Mouse (Mus musculus) liver, postnatal 0 days (tissue): Measurements from ENCODE around the gene Sp110. TPM values are rescaled to one million over a fixed set of nuclear protein-coding genes. Genes with fewer than 3 reads are reported as not detected.
A peak's percentile ranks its signal among the peaks of the same experiment; 100 is the strongest.
"Not testable (repeated sequence)": the region's sequence is repeated elsewhere in the genome, so short reads cannot be mapped to it uniquely, and the experiment has no call there.

Source experiments
- ATAC-seq: fragments of 200-750 bp; cut with Nextera tagmentation; 2 replicates; pipeline ENCODE4 v1.8.0; 2017; ENCODE audit warnings: mild to moderate bottlenecking, moderate library complexity
- DNase-seq: peaks from one replicate; pipeline ENCODE4 v3.0.0-alpha.2; 2016
- H3K27ac ChIP-seq: fragments of 300-500 bp; sonication (generic); 2 replicates; pipeline ENCODE4 v1.5.1; 2014; ENCODE audit warnings: antibody characterized with exemption, moderate library complexity, mild to moderate bottlenecking, low read depth
- H3K27me3 ChIP-seq: fragments of 300-500 bp; sonication (generic); 2 replicates; pipeline ENCODE4 v1.6.1; 2014; ENCODE audit warnings: low read length, control low read depth, mixed read lengths; ENCODE audit not compliant: insufficient read depth
- H3K36me3 ChIP-seq: fragments of 300-500 bp; sonication (generic); replicated peaks from 2 replicates; pipeline ENCODE4 v1.6.1; 2014; ENCODE audit warnings: mild to moderate bottlenecking, control low read depth, low read length, moderate library complexity, mixed read lengths; ENCODE audit not compliant: insufficient read depth
- H3K4me1 ChIP-seq: fragments of 300-500 bp; sonication (generic); 2 replicates; pipeline ENCODE4 v1.6.1; 2014; ENCODE audit warnings: antibody characterized with exemption, mild to moderate bottlenecking, control low read depth; ENCODE audit not compliant: insufficient read depth
- H3K4me2 ChIP-seq: fragments of 300-500 bp; sonication (generic); 2 replicates; pipeline ENCODE4 v1.6.1; 2014; ENCODE audit warnings: low read depth, mild to moderate bottlenecking, low read length, moderate library complexity, mixed read lengths
- H3K4me3 ChIP-seq: fragments of 300-500 bp; sonication (generic); 2 replicates; pipeline ENCODE4 v1.5.1; 2014; ENCODE audit warnings: low read depth, low read length
- H3K9ac ChIP-seq: fragments of 300-500 bp; sonication (generic); replicated peaks from 2 replicates; pipeline ENCODE4 v1.6.1; 2014; ENCODE audit warnings: mild to moderate bottlenecking, moderate library complexity
- H3K9me3 ChIP-seq: fragments of 300-500 bp; sonication (generic); 2 replicates; pipeline ENCODE4 v1.6.1; 2016; ENCODE audit warnings: mild to moderate bottlenecking, control low read depth, low read length, mixed read lengths
- EP300 ChIP-seq: IDR thresholded peaks from 2 replicates; pipeline ENCODE4 v1.6.1; 2016; ENCODE audit warnings: antibody characterized with exemption, low read depth, mild to moderate bottlenecking
- WGBS: fragments of 180-500 bp; shearing (Covaris S2); extraction: QIAGEN DNeasy Blood & Tissue Kit; methylation state at CpG from one replicate; pipeline ENCODE4 v1.1.7; 2014; ENCODE audit not compliant: insufficient replicate concordance; 5-methylcytosine and 5-hydroxymethylcytosine counted together
- polyA plus RNA-seq: library from polyadenylated mRNA; unstranded; fragments of >200 nt; fragmentation: Nextera tagmentation; extraction: Ambion mirVana; gene quantifications from 2 replicates; pipeline ENCODE4 v1.2.1, GENCODE M21; 2015

Sp110 gene
- polyA plus RNA-seq, 1 experiment from 2014 or later, result 8.6 TPM

DNA sequence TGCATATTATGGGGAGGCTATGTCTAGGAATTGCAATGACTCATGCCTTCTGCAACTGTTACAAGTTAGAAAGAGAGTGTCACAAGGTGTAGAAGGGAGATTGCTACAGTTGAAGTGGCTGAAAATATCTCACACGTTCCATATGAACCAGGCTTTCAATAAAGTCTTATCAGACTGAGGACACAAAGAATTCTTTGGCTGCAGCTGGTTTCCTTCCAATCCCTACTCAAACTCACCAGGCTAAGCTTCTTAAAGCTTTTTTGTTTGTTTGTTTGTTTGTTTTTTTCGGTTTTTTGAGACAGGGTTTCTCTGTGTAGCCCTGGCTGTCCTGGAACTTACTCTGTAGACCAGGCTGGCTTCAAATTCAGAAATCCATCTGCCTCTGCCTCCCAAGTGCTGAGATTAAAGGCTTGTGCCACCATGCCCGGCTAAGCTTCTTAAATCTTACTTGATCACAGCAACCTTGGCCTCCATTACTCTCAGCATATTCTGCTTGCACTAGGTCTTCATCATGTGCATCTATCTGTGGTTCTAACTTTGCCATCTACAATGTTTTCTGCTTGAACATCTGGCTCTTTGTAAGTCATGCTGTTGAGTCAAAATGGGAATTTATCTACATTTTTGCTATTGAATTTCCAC, 20.1 kb downstream of the Sp110 start:
- not testable (repeated sequence) for H3K4me3 ChIP-seq, H3K27me3 ChIP-seq, ATAC-seq, H3K4me1 ChIP-seq, DNase-seq, H3K27ac ChIP-seq, H3K36me3 ChIP-seq, H3K9ac ChIP-seq, H3K9me3 ChIP-seq, H3K4me2 ChIP-seq
- 46% methylated on average over 2 of the region's 3 CpGs for WGBS
- TF ChIP-seq EP300, result 0 out of 2 replicates have a peak, but pooled peaks have one; percentile 31

DNA sequence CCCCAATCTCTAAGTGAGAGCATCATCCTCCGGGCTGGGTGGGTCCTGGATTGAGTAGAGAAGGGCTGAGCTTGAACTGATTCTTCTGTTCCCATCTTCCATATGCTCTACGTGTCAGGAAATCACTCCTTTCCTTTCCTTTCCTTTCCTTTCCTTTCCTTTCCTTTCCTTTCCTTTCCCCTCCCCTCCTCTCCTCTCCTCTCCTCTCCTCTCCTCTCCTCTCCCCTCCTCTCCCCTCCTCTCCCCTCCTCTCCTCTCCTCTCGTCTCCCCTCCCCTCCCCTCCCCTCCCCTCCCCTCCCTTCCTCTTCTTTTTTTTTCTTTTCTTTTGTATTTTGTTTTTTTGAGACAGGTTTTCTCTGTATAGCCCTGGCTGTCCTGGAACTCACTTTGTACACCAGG, 23.2 kb downstream of the Sp110 start, which contains the start of gene G530012D18Rik:
TSS of gene G530012D18Rik (plus strand) at position 301 of the 400 bp plus-strand sequence.
- H3K27me3 ChIP-seq, H3K4me3 ChIP-seq, ATAC-seq, DNase-seq, H3K4me2 ChIP-seq, H3K9me3 ChIP-seq, H3K9ac ChIP-seq, H3K4me1 ChIP-seq, H3K36me3 ChIP-seq, H3K27ac ChIP-seq: not testable (repeated sequence)
- 71% methylated on average over 2 of the region's 3 CpGs for WGBS

DNA sequence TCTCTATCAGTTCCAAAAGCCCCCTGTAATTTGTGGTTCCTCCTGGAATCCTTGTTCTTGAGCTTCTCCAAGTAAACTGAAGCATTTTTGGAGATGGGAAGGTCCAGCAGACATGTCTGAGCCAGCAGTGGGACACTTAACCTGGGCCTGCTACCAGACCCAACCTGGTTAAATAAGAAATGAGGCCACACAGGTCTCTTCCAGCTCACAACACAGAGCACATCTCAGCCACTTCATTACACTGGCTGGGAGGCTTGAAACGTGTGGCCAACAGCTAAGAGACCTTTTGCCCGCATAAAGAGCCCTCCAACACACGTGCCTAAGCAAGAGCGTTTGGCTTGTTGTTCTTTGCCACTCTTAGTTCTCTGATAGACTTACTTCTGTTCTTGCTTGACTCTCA, 25.1 kb downstream of the Sp110 start:
- not testable (repeated sequence) for H3K4me3 ChIP-seq, H3K4me1 ChIP-seq, H3K9ac ChIP-seq, ATAC-seq, H3K9me3 ChIP-seq, H3K27me3 ChIP-seq, H3K4me2 ChIP-seq, H3K36me3 ChIP-seq, H3K27ac ChIP-seq, DNase-seq
- 72% methylated on average over 4 of the region's 4 CpGs for WGBS

DNA sequence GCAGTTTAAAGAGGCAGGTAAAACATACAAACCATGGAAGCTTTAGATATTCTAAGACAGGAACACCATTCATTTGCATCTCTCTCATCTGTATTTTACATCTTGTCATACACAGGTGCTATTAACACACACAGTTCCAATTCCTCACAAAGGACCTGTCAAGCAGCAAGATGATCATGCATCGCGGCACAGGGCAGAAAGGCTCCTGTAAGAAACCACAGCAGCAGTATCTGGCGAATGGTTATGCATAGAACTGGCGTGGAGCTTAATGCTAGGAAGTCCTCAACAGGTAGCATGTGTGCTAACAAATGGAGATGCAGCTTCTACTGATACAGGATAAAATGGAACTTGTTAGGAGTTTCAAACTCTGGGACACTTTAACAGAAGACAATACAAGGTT, 43.4 kb downstream of the Sp110 start:
- WGBS, result 72% methylated on average over 4 of the region's 4 CpGs
- H3K27ac ChIP-seq, result not testable (repeated sequence)

DNA sequence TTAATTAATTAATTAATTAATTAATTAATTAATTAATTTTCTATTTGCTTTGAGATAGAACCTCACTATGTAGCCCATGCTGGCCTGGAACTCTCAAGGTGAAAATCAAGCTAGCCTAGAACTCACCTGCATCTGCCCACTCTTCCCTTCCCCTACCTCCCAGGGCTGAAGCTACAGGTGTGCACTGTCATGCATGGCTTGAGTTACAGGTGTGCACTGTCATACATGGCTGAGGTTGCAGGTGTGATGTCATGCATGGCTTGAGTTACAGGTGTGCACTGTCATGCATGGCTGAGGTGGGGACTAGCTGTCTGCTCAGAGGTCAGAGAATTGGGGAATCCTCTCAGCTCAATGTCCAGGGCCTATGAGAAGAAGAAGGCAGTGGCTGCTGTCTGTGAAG, 52.2 kb downstream of the Sp110 start:
- not testable (repeated sequence) for DNase-seq

More for the DNA sequence above, 43.4 kb downstream of the Sp110 start:
- not testable (repeated sequence) for H3K4me1 ChIP-seq, H3K27me3 ChIP-seq, DNase-seq, H3K9ac ChIP-seq, ATAC-seq, H3K36me3 ChIP-seq, H3K9me3 ChIP-seq, H3K4me2 ChIP-seq, H3K4me3 ChIP-seq

DNA sequence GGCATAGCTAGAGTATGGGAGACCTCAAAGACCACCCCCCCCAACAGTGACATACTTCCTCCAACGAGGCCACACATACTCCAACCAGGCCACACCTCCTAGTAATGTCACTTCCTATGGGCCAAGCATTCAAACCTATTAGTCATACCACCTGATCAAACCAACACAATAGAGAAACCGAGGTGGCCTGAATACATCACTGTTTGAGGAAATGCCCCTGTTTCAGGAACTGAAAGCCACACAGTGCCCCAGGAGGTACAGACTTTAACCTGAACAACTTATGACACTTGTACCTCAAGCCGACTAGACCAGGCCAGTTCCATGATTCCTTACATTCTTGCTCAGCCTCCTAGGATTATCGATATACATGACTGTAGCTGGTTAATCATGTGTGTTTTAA, 54.8 kb downstream of the Sp110 start:
- not testable (repeated sequence) for DNase-seq, H3K27me3 ChIP-seq, H3K4me1 ChIP-seq, H3K36me3 ChIP-seq, H3K4me3 ChIP-seq, H3K4me2 ChIP-seq, H3K9me3 ChIP-seq, H3K9ac ChIP-seq, H3K27ac ChIP-seq, ATAC-seq
- 62% methylated on average over 3 of the region's 4 CpGs for WGBS

More for the DNA sequence above, 52.2 kb downstream of the Sp110 start:
- not testable (repeated sequence) for H3K9ac ChIP-seq, H3K9me3 ChIP-seq, H3K36me3 ChIP-seq, ATAC-seq, H3K27ac ChIP-seq, H3K4me3 ChIP-seq, H3K27me3 ChIP-seq, H3K4me1 ChIP-seq, H3K4me2 ChIP-seq

DNA sequence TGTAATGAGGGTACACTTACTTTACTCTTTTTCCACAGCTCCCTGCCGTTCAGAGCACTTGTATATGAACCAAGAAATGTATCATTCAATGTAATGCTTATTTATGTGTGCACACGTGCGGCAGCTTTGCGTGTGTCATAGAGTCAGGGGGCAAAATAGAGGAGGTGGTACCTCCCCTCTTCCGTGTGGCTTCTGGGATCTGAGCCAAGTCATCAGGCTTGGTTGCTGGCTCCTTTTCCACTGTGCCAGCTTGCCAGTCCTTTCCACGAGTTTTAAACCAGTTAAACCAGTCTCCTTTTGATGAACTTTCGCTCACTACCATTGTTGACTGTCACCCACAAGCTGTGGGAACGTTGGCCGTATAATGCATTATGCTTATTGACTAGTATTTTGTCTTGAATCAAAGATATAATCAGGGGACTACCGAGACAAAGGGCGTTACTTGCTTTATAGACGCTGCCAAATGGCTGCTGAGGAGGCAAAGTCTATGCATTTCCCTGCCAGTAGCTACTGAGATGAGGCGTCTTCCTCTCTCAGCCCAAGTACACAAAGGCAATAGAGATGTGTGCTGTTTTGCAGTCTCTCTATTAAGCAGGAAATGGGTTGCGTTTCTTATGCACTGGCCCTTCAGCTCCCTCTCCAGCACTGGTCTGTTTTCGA, 70.0 kb downstream of the Sp110 start:
- H3K4me2 ChIP-seq, H3K36me3 ChIP-seq, H3K9me3 ChIP-seq, H3K4me1 ChIP-seq, ATAC-seq, H3K4me3 ChIP-seq, H3K27me3 ChIP-seq, H3K9ac ChIP-seq, H3K27ac ChIP-seq, DNase-seq: not testable (repeated sequence)
- WGBS, result 72% methylated on average over 13 of the region's 15 CpGs

Other genes with a start within 250 kb of the Sp110 start
- not detected in 2 replicates for gene G530012D18Rik, start 23.1 kb downstream of the Sp110 start, polyA plus RNA-seq
- gene Sp140, start 1.6 kb upstream of the Sp110 start, polyA plus RNA-seq, result 6.9 and 7.8 TPM in 2 replicates
- gene Sp100, start 51.2 kb upstream of the Sp110 start, polyA plus RNA-seq, result 12.7 and 13.0 TPM in 2 replicates
- 3.6 and 3.8 TPM in 2 replicates for gene A630001G21Rik, start 179.8 kb upstream of the Sp110 start, polyA plus RNA-seq
- 13.9 and 14.8 TPM in 2 replicates for gene Cab39, start 194.6 kb upstream of the Sp110 start, polyA plus RNA-seq